Mouse (Mus musculus) frontal cortex, postnatal 14 days (tissue): ENCODE data around the gene Gpr157.
"Not testable (repeated sequence)": the region's sequence is repeated elsewhere in the genome, so short reads cannot be mapped to it uniquely, and the experiment has no call there.

Source experiments
- DNase-seq, 2 experiments: peaks; one replicate each; pipeline ENCODE4 v3.0.0; 2022; ENCODE audit warnings: low spot score in 2 of 2

The Gpr157 gene

GRCm38 (mm10) chr4:150087161-150087889 lies at the start of gene Gpr157:
Gpr157 (plus strand) TSS chr4:150087365.
- DNase-seq = peak; percentile 78 to 79

- no peak for DNase-seq
These were observed 48.6 kb upstream of the Gpr157 start for GRCm38 (mm10) chr4:150038533-150038932.

GRCm38 (mm10) chr4:150040003-150040581 lies 47.1 kb upstream of the Gpr157 start:
- no peak for DNase-seq

GRCm38 (mm10) chr4:150040856-150041255 lies 46.3 kb upstream of the Gpr157 start:
- not testable (repeated sequence) for DNase-seq

- DNase-seq = no peak
These were observed 45.6 kb upstream of the Gpr157 start for GRCm38 (mm10) chr4:150041346-150042110.

- DNase-seq = no peak
These were observed 43.6 kb upstream of the Gpr157 start for GRCm38 (mm10) chr4:150043591-150043990.

GRCm38 (mm10) chr4:150048038-150048437 lies 39.1 kb upstream of the Gpr157 start:
- no peak for DNase-seq

GRCm38 (mm10) chr4:150048478-150049156 lies 38.5 kb upstream of the Gpr157 start:
- DNase-seq = no peak

- no peak for DNase-seq
These were observed 38.0 kb upstream of the Gpr157 start for GRCm38 (mm10) chr4:150049157-150049513.

- no peak for DNase-seq
These were observed 37.5 kb upstream of the Gpr157 start for GRCm38 (mm10) chr4:150049564-150050226.

GRCm38 (mm10) chr4:150051514-150051913 lies 35.7 kb upstream of the Gpr157 start:
- DNase-seq = no peak

- DNase-seq = no peak
These were observed 34.8 kb upstream of the Gpr157 start for GRCm38 (mm10) chr4:150052380-150052779.

GRCm38 (mm10) chr4:150056171-150056570 lies 31.0 kb upstream of the Gpr157 start:
- DNase-seq = no peak

GRCm38 (mm10) chr4:150057722-150058121 lies 29.4 kb upstream of the Gpr157 start:
- no peak for DNase-seq

- DNase-seq = no peak
These were observed 27.2 kb upstream of the Gpr157 start for GRCm38 (mm10) chr4:150059841-150060468.

GRCm38 (mm10) chr4:150060469-150061170 lies 26.5 kb upstream of the Gpr157 start:
- DNase-seq = no peak

- no peak for DNase-seq
These were observed 25.5 kb upstream of the Gpr157 start for GRCm38 (mm10) chr4:150061432-150062225.

GRCm38 (mm10) chr4:150066706-150067323 lies 20.4 kb upstream of the Gpr157 start:
- no peak for DNase-seq

GRCm38 (mm10) chr4:150068216-150068615 lies 18.9 kb upstream of the Gpr157 start:
- DNase-seq = no peak
